Mouse (Mus musculus): Measurements from ENCODE around the gene Fcna. TPM values are rescaled to one million over a fixed set of nuclear protein-coding genes. Genes with fewer than 3 reads are reported as not detected.
A peak's percentile ranks its signal among the peaks of the same experiment; 100 is the strongest.

Fcna gene
- total and polyA plus RNA-seq, 3 experiments, result 4.0 to 6.8 (median 4.8) TPM

DNA sequence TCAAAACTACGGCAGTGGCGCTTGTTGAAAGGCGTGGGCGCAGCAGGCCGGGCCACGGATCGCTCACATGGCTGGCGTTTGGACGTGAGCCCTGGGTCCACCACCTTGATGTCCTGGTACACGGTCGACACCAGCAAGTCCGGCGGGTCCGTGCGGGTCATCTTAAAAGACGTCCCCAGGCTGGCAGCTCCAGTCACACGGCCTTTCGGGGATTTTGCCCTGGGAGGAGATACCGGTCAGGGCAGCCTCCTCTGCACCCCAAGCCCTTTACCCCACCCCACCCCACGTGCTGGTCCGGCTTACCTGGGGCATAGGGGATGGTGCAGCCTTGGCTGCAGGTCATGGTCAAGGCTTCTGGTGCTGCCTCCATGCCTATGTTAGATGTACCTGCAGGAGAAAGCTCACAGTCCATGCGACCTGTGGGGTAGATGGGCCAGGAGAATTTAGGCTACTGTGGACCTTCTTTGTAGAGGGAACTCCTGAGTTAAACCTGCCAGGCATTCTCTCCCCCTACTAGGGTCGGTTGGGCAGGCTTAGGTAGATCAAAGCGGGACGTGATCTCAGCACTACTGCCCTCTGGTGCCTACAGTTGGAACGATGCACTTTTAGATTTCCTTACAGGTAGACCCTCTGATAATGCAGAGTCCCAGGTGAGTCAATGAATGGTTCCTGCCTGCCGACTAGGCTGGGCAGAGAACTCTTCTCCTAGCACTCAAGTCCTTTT is 47.9 kb downstream of the Fcna start:
- DNase-seq, result peak in 1 of 2 experiments; percentile 36
- Histone ChIP-seq H3K4me3 (0 out of 2 replicates have a peak overlapping the region, but pooled peaks have one; percentile 16), H3K27me3 (ENCODE audit: control insufficient read depth, insufficient read depth, low read length) (peaks cover 27% of the 10 kb centered on the region), H3K79me2 (replicated peaks; ENCODE audit: control insufficient read depth, insufficient read depth, low read length) (no peaks in the 10 kb centered on the region), H3K36me3 (ENCODE audit: control insufficient read depth, insufficient read depth, low read length) (no peaks in the 10 kb centered on the region), H3K27ac (no peak overlapping the region), H3K4me1 (ENCODE audit: control insufficient read depth, insufficient read depth, low read length) (peaks cover 10% of the 10 kb centered on the region), H3K9ac (ENCODE audit: low read depth, low read length) (no peak overlapping the region)
- 7% methylated on average over 27 of the region's 27 CpGs for WGBS
- 0 out of 2 replicates have a peak, but pooled peaks have one; percentile 11 for TF ChIP-seq EP300 (IDR thresholded peaks at IDR 0.05; ENCODE audit: insufficient read depth, low read depth, low read length)
- TF ChIP-seq POLR2A (IDR thresholded peaks at IDR 0.05; ENCODE audit: insufficient read depth, low read depth, low read length), result no peak
- TF ChIP-seq CTCF (IDR thresholded peaks at IDR 0.05), result peak; percentile 71
- intact Hi-C loops (cut with DNase I), result loop anchor here (2.0 kb wide), 2 partner anchors 21 to 25 kb away; no protein-coding TSS in a partner anchor

DNA sequence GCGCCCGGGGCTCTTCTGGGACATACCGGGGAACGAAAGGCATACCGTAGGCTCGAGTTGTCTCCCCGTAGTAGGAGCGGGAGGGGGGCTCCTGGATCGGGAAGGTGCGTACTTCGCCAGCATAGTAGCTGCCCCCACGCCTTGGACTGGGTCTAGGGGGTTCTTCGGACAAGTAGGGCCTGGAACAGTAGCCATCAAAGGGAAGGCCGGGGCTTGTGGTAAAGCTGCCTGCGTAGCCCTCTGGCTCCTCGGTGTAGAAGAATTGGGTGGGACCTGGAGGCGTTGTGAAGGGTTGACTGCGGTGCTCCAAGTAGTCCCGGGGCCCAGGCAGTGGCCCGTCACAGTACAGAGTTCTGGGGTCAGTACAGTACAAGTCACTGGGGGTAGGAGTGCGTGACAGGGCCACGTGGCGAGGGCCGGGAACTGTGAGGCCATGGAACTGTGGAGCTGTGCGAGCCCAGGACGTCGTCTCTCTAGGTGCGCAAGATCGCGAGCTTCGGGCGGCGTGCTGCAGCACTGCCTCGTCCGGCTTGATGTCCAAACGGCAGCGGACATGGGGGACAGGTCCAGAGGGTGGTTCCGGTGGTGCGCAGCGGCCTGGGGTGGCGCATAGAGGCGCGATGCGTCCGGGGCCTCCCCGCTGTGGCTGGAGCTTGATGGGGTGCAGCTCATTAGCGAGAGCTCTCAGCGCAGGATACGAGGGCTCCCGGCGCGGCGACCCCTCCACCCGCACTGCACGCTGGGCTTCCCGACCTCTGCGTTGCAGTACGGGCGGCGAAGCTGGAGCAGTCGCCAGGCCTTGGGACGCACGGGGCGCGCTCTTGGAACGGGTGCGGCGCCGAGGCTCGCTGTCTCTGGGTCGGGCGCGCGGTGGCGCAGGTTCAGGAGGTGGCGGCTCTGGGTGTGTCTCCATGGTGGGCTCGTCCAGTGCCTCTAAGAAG is 48.8 kb downstream of the Fcna start:
- Histone ChIP-seq H3K9ac (ENCODE audit: low read depth, low read length) (no peak overlapping the region), H3K27ac (no peak overlapping the region), H3K79me2 (replicated peaks; ENCODE audit: control insufficient read depth, insufficient read depth, low read length) (no peaks in the 10 kb centered on the region), H3K4me1 (ENCODE audit: control insufficient read depth, insufficient read depth, low read length) (peaks cover 10% of the 10 kb centered on the region), H3K27me3 (ENCODE audit: control insufficient read depth, insufficient read depth, low read length) (peaks cover 27% of the 10 kb centered on the region), H3K36me3 (ENCODE audit: control insufficient read depth, insufficient read depth, low read length) (no peaks in the 10 kb centered on the region), H3K4me3 (peak overlapping the region; percentile 16; the same call in 1 of the 2 replicates)
- intact Hi-C loops (cut with DNase I), result no loop called here
- peak in 1 of 2 experiments; percentile 10 for DNase-seq
- 5% methylated on average over 77 of the region's 77 CpGs for WGBS
- TF ChIP-seq POLR2A (IDR thresholded peaks at IDR 0.05; ENCODE audit: insufficient read depth, low read depth, low read length) (no peak), CTCF (IDR thresholded peaks at IDR 0.05) (no peak), EP300 (IDR thresholded peaks at IDR 0.05; ENCODE audit: insufficient read depth, low read depth, low read length) (no peak)

DNA sequence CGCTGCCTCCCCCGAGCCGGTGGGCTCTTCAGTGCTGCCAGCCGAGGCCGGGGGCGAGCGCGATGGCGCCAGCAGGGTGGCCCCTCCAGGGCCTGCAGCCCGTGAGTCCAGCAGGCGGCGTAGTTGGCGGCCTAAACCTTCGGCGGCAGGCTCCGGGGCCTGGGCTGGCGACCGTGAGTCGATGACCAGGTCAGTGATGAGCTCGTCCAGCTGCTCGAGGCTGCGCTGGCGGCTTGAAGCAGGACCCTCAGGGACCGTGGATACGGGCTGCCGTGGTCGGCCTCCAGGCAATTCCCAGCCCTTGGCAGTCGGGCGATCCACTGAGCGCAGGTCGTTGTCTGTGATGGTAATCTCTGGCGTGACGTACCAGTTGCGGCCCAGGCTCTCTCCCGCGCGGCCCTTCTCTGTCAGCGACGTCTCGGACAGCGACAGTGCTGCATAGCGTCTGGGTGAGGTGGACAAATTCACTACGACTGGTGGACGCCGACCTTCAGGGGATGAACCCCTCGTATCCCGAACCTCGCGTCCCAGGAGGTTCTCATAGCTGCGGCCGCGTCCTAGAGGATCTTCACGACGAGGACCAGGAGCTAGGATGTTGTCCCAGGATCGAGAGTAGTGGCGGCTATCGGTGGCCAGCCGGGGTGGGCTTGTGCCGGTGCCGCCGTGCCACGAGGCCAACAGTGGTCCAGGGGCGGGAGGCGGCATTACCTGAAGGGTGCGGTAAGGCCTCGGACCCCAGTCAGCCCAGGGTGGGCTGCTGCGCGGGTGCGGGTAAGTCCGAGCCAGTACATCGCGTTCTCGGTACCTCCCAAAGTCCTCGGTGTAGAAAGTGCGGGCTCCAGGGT is 49.7 kb downstream of the Fcna start:
- H3K27ac ChIP-seq, result no peak overlapping the region
- peak overlapping the region; percentile 10; the same call in 1 of the 2 replicates for H3K9ac ChIP-seq (ENCODE audit: low read depth, low read length)
- H3K27me3 ChIP-seq (ENCODE audit: control insufficient read depth, insufficient read depth, low read length), result peaks cover 27% of the 10 kb centered on the region
- peak overlapping the region; percentile 21 for H3K4me3 ChIP-seq
- peak in 1 of 2 experiments; percentile 31 for DNase-seq
- intact Hi-C loops (cut with DNase I), result no loop called here
- no peak for TF ChIP-seq POLR2A (IDR thresholded peaks at IDR 0.05; ENCODE audit: insufficient read depth, low read depth, low read length)
- TF ChIP-seq CTCF (IDR thresholded peaks at IDR 0.05), result peak; percentile 48
- WGBS, result 3% methylated on average over 75 of the region's 75 CpGs
- H3K4me1 ChIP-seq (ENCODE audit: control insufficient read depth, insufficient read depth, low read length), result peaks cover 10% of the 10 kb centered on the region
- no peaks in the 10 kb centered on the region for H3K36me3 ChIP-seq (ENCODE audit: control insufficient read depth, insufficient read depth, low read length)
- no peaks in the 10 kb centered on the region for H3K79me2 ChIP-seq (replicated peaks; ENCODE audit: control insufficient read depth, insufficient read depth, low read length)

DNA sequence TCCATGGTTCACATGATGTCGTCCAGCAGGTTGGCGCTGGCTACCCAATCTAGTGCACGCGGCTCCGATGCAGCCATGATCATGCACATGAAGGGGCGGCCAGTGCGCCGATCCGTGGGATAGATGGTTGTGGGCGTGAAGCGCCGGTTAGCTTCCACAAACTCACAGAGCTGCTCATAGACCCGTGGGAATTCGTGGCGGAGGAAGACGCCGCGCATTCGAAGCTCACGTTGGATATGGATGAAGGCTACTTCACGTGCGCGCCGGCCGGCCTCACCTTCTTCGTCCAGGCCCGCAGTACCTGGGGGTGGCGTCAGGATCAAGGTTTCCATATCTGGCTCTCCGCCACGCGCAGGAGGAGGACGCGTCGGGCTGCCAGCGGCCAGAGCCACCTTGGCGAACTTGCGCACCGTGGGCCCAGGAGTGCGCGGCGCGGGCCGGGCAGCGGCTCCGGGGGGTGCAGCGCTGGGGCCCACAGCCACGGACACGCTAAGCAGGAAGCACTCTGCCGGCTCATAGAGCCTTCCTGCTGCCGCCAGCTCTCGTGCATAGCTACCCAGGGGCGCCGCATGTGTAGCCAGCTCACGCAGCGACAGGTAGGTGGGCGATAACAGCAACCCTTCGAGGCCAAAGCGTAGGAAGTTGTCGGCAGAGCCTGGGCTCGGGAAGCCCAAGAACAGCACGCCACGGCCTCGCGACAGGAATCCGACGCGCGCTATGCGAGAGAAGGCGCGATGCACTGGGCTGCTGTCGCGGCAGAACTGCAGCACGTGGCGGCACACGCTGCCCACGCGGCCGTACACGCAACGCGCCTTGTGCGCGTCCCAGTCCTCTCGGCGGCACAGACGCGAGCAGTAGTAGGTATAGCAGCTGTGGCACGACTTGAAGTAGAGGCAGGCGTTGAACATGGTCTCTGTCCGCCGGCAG is 50.6 kb downstream of the Fcna start:
- peaks cover 10% of the 10 kb centered on the region for H3K4me1 ChIP-seq (ENCODE audit: control insufficient read depth, insufficient read depth, low read length)
- peaks cover 27% of the 10 kb centered on the region for H3K27me3 ChIP-seq (ENCODE audit: control insufficient read depth, insufficient read depth, low read length)
- no peak overlapping the region; the same call in 1 of the 2 replicates for H3K9ac ChIP-seq (ENCODE audit: low read depth, low read length)
- H3K79me2 ChIP-seq (replicated peaks; ENCODE audit: control insufficient read depth, insufficient read depth, low read length), result no peaks in the 10 kb centered on the region
- WGBS, result 17% methylated on average over 92 of the region's 92 CpGs
- TF ChIP-seq POLR2A (IDR thresholded peaks at IDR 0.05; ENCODE audit: insufficient read depth, low read depth, low read length), result no peak
- no peak for DNase-seq
- H3K36me3 ChIP-seq (ENCODE audit: control insufficient read depth, insufficient read depth, low read length), result no peaks in the 10 kb centered on the region
- H3K27ac ChIP-seq, result no peak overlapping the region
- H3K4me3 ChIP-seq, result peak overlapping the region; percentile 21; the same call in 1 of the 2 replicates
- intact Hi-C loops (cut with DNase I), result no loop called here

Data from heart, adult 2 months (tissue).